Mouse (Mus musculus) E14TG2a.4 (cell line): ENCODE data around the gene Shkbp1.

Experiments
- H3K27me3 ChIP-seq: 2 replicates; pipeline ENCODE4 v1.6.1; 2014; ENCODE audit warnings: low read length, control low read depth; ENCODE audit not compliant: insufficient read depth
- H3K36me3 ChIP-seq: 2 replicates; pipeline ENCODE4 v1.6.1; 2014; ENCODE audit warnings: low read length, control low read depth; ENCODE audit not compliant: insufficient read depth
- H3K4me1 ChIP-seq: replicated peaks from 2 replicates; pipeline ENCODE4 v1.6.1; 2014; ENCODE audit warnings: low read depth, low read length, control low read depth
- H3K4me3 ChIP-seq: replicated peaks from 2 replicates; pipeline ENCODE4 v1.5.1; 2014; ENCODE audit warnings: mild to moderate bottlenecking, low read length
- H3K9me3 ChIP-seq: 2 replicates; pipeline ENCODE4 v1.6.1; 2014; ENCODE audit warnings: low read length, control low read depth
- CTCF ChIP-seq: conservative IDR thresholded peaks from 2 replicates; pipeline ENCODE4 v1.5.1; 2014; ENCODE audit warnings: low read length
- NANOG ChIP-seq: IDR thresholded peaks from 2 replicates; pipeline ENCODE4 v1.6.1; 2014; ENCODE audit warnings: borderline replicate concordance, low read length, mixed read lengths
- POU5F1 ChIP-seq: IDR thresholded peaks from 2 replicates; pipeline ENCODE4 v1.6.1; 2014; ENCODE audit warnings: low read length, borderline replicate concordance

Shkbp1 gene

GRCm38 (mm10) chr7:27355745-27356240, at the start of gene Shkbp1:
TSS of gene Shkbp1 (minus strand) at chr7:27356019.
- TF ChIP-seq POU5F1 (no peak), CTCF (no peak), NANOG (no peak)
- Histone ChIP-seq H3K9me3 (no peaks in the 10 kb centered on the region), H3K4me3 (peak within 1 kb of the TSS; percentile 86), H3K36me3 (peaks cover 40% of the 10 kb centered on the region), H3K27me3 (no peaks in the 10 kb centered on the region), H3K4me1 (peaks cover 85% of the 10 kb centered on the region)

GRCm38 (mm10) chr7:27404203-27404942, 48.6 kb upstream of the Shkbp1 start:
- Histone ChIP-seq H3K4me3 (peak overlapping the region; percentile 83), H3K9me3 (no peaks in the 10 kb centered on the region; the same call in 1 of the 2 replicates), H3K4me1 (peaks cover 51% of the 10 kb centered on the region), H3K36me3 (peaks cover 18% of the 10 kb centered on the region), H3K27me3 (peaks cover 41% of the 10 kb centered on the region)
- TF ChIP-seq POU5F1 (no peak), NANOG (no peak), CTCF (no peak)

GRCm38 (mm10) chr7:27402675-27403074, 46.9 kb upstream of the Shkbp1 start:
- Histone ChIP-seq H3K4me3 (peak overlapping the region; percentile 62), H3K36me3 (peaks cover 20% of the 10 kb centered on the region), H3K4me1 (peaks cover 54% of the 10 kb centered on the region), H3K27me3 (peaks cover 28% of the 10 kb centered on the region), H3K9me3 (no peaks in the 10 kb centered on the region; the same call in 1 of the 2 replicates)
- TF ChIP-seq NANOG: no peak
- peak; percentile 86 for TF ChIP-seq CTCF
- TF ChIP-seq POU5F1: no peak

GRCm38 (mm10) chr7:27400545-27400944, 44.7 kb upstream of the Shkbp1 start:
- Histone ChIP-seq H3K27me3 (peaks cover 12% of the 10 kb centered on the region), H3K4me1 (peaks cover 61% of the 10 kb centered on the region), H3K9me3 (no peaks in the 10 kb centered on the region), H3K4me3 (no peak overlapping the region), H3K36me3 (peaks cover 20% of the 10 kb centered on the region)
- no peak for TF ChIP-seq CTCF
- no peak for TF ChIP-seq POU5F1
- no peak for TF ChIP-seq NANOG

GRCm38 (mm10) chr7:27397048-27397949, 41.5 kb upstream of the Shkbp1 start:
- Histone ChIP-seq H3K27me3 (no peaks in the 10 kb centered on the region), H3K36me3 (peaks cover 26% of the 10 kb centered on the region), H3K4me1 (peaks cover 71% of the 10 kb centered on the region), H3K9me3 (no peaks in the 10 kb centered on the region), H3K4me3 (peak overlapping the region; percentile 74)
- TF ChIP-seq NANOG (no peak), CTCF (peak; percentile 82), POU5F1 (no peak)

GRCm38 (mm10) chr7:27396184-27397047, 40.6 kb upstream of the Shkbp1 start:
- Histone ChIP-seq H3K4me3 (peak overlapping the region; percentile 80), H3K36me3 (peaks cover 26% of the 10 kb centered on the region), H3K27me3 (no peaks in the 10 kb centered on the region), H3K4me1 (peaks cover 70% of the 10 kb centered on the region), H3K9me3 (no peaks in the 10 kb centered on the region)
- TF ChIP-seq NANOG (no peak), POU5F1 (no peak), CTCF (no peak)

- Histone ChIP-seq H3K36me3 (peaks cover 26% of the 10 kb centered on the region), H3K4me1 (peaks cover 67% of the 10 kb centered on the region), H3K4me3 (peak overlapping the region; percentile 80), H3K9me3 (no peaks in the 10 kb centered on the region), H3K27me3 (no peaks in the 10 kb centered on the region)
- TF ChIP-seq NANOG: no peak
- TF ChIP-seq CTCF: no peak
- TF ChIP-seq POU5F1: no peak
Measured at GRCm38 (mm10) chr7:27395521-27396183, 39.8 kb upstream of the Shkbp1 start.
